Mouse (Mus musculus): ENCODE measurements around the gene Ahcyl1.

Gene Ahcyl1

GRCm38 (mm10) chr3:107703675-107704370, 7.5 kb upstream of the Ahcyl1 start:
- peak; percentile 11 for DNase-seq (ENCODE audit: low spot score)

GRCm38 (mm10) chr3:107701767-107702394, 5.5 kb upstream of the Ahcyl1 start:
- no peak for DNase-seq (ENCODE audit: low spot score)

- no peak for DNase-seq (ENCODE audit: low spot score)
Observed at GRCm38 (mm10) chr3:107700625-107701024, 4.3 kb upstream of the Ahcyl1 start.

GRCm38 (mm10) chr3:107696910-107697309, 550 bp upstream of the Ahcyl1 start:
- no peak for DNase-seq (ENCODE audit: low spot score)

- DNase-seq (ENCODE audit: low spot score) = no peak
Observed at GRCm38 (mm10) chr3:107695219-107695947, 977 bp downstream of the Ahcyl1 start.

- no peak for DNase-seq (ENCODE audit: low spot score)
Observed at GRCm38 (mm10) chr3:107694256-107694900, 2.0 kb downstream of the Ahcyl1 start.

GRCm38 (mm10) chr3:107690366-107690765, 6.0 kb downstream of the Ahcyl1 start:
- DNase-seq (ENCODE audit: low spot score) = no peak

GRCm38 (mm10) chr3:107689245-107689644, 7.1 kb downstream of the Ahcyl1 start:
- DNase-seq (ENCODE audit: low spot score) = no peak

GRCm38 (mm10) chr3:107688236-107688635, 8.1 kb downstream of the Ahcyl1 start:
- no peak for DNase-seq (ENCODE audit: low spot score)

GRCm38 (mm10) chr3:107686276-107686977, 9.9 kb downstream of the Ahcyl1 start:
- no peak for DNase-seq (ENCODE audit: low spot score)

- DNase-seq (ENCODE audit: low spot score) = no peak
Observed at GRCm38 (mm10) chr3:107685652-107686051, 10.7 kb downstream of the Ahcyl1 start.

GRCm38 (mm10) chr3:107683587-107683986, 12.8 kb downstream of the Ahcyl1 start:
- DNase-seq (ENCODE audit: low spot score) = no peak

GRCm38 (mm10) chr3:107680790-107681576, 15.4 kb downstream of the Ahcyl1 start:
- DNase-seq (ENCODE audit: low spot score) = no peak

- DNase-seq (ENCODE audit: low spot score) = no peak
Observed at GRCm38 (mm10) chr3:107671509-107671908, 24.9 kb downstream of the Ahcyl1 start.

GRCm38 (mm10) chr3:107670500-107670899, 25.9 kb downstream of the Ahcyl1 start:
- no peak for DNase-seq (ENCODE audit: low spot score)

GRCm38 (mm10) chr3:107668786-107669185, 27.6 kb downstream of the Ahcyl1 start:
- DNase-seq (ENCODE audit: low spot score) = no peak

- no peak for DNase-seq (ENCODE audit: low spot score)
Observed at GRCm38 (mm10) chr3:107667426-107667825, 28.9 kb downstream of the Ahcyl1 start.

GRCm38 (mm10) chr3:107664641-107665040, 31.7 kb downstream of the Ahcyl1 start:
- no peak for DNase-seq (ENCODE audit: low spot score)

GRCm38 (mm10) chr3:107659000-107659399, 37.4 kb downstream of the Ahcyl1 start:
- no peak for DNase-seq (ENCODE audit: low spot score)

GRCm38 (mm10) chr3:107656888-107657287, 39.5 kb downstream of the Ahcyl1 start:
- no peak for DNase-seq (ENCODE audit: low spot score)

- DNase-seq (ENCODE audit: low spot score) = no peak
Observed at GRCm38 (mm10) chr3:107656151-107656550, 40.2 kb downstream of the Ahcyl1 start.

Data from ovary, postnatal 14 days (tissue).